Mouse (Mus musculus) stomach, embryonic 15.5 days (tissue): ENCODE results near the gene Sgce. TPM values are rescaled to one million over a fixed set of nuclear protein-coding genes. Genes with fewer than 3 reads are reported as not detected.

Source experiments
- ATAC-seq: fragments of 200-750 bp; cut with Nextera tagmentation; 2 replicates; pipeline ENCODE4 v1.8.0; 2017; ENCODE audit warnings: low read depth, moderate number of reproducible peaks, moderate TSS enrichment; ENCODE audit not compliant: insufficient read depth, low FRiP score
- H3K27ac ChIP-seq: fragments of 300-500 bp; sonication (generic); 2 replicates; pipeline ENCODE4 v1.5.1; 2015; ENCODE audit warnings: mild to moderate bottlenecking, inconsistent platforms
- H3K27me3 ChIP-seq: fragments of 300-500 bp; sonication (generic); replicated peaks from 2 replicates; pipeline ENCODE4 v1.6.1; 2015; ENCODE audit warnings: inconsistent platforms
- H3K36me3 ChIP-seq: fragments of 300-500 bp; sonication (generic); 2 replicates; pipeline ENCODE4 v1.6.1; 2015; ENCODE audit warnings: inconsistent platforms
- H3K4me1 ChIP-seq: fragments of 300-500 bp; sonication (generic); 2 replicates; pipeline ENCODE4 v1.6.1; 2015; ENCODE audit warnings: inconsistent platforms
- H3K4me2 ChIP-seq: fragments of 300-500 bp; sonication (generic); 2 replicates; pipeline ENCODE4 v1.6.1; 2015; ENCODE audit warnings: mild to moderate bottlenecking, inconsistent platforms
- H3K4me3 ChIP-seq: fragments of 300-500 bp; sonication (generic); replicated peaks from 2 replicates; pipeline ENCODE4 v1.5.1; 2015; ENCODE audit warnings: inconsistent platforms
- H3K9ac ChIP-seq: fragments of 300-500 bp; sonication (generic); 2 replicates; pipeline ENCODE4 v1.6.1; 2015; ENCODE audit warnings: inconsistent platforms
- H3K9me3 ChIP-seq: fragments of 300-500 bp; sonication (generic); 2 replicates; pipeline ENCODE4 v1.6.1; 2016; ENCODE audit warnings: inconsistent platforms
- WGBS: fragments of 180-500 bp; shearing (Covaris S2); methylation state at CpG from one replicate; pipeline ENCODE4 v1.1.7; 2015; 5-methylcytosine and 5-hydroxymethylcytosine counted together
- polyA plus RNA-seq: library from polyadenylated mRNA; unstranded; fragments of >200 nt; fragmentation: Nextera tagmentation; extraction: Ambion mirVana; gene quantifications from 2 replicates; pipeline ENCODE4 v1.2.1, GENCODE M21; 2015

Gene Sgce
- polyA plus RNA-seq, 1 experiment from 2014 or later: 72.1 TPM

GRCm38 (mm10) chr6:4740511-4740910, 6.5 kb downstream of the Sgce start:
- Histone ChIP-seq H3K9me3 (no peaks in the 10 kb centered on the region), H3K9ac (no peak overlapping the region), H3K4me3 (no peak overlapping the region), H3K27ac (no peak overlapping the region), H3K4me2 (no peak overlapping the region), H3K4me1 (0 out of 2 replicates have a peak, but pooled peaks cover 7% of the 10 kb centered on the region), H3K36me3 (no peaks in the 10 kb centered on the region), H3K27me3 (no peaks in the 10 kb centered on the region)
- WGBS: 22% methylated on average over 6 of the region's 6 CpGs
- ATAC-seq: no peak

- no peaks in the 10 kb centered on the region for H3K27me3 ChIP-seq
- 0 out of 2 replicates have a peak, but pooled peaks cover 7% of the 10 kb centered on the region for H3K4me1 ChIP-seq
- H3K27ac ChIP-seq: no peak overlapping the region
- H3K4me2 ChIP-seq: no peak overlapping the region
- no peak overlapping the region for H3K4me3 ChIP-seq
- H3K9me3 ChIP-seq: no peaks in the 10 kb centered on the region
- 39% methylated on average over 13 of the region's 13 CpGs for WGBS
- ATAC-seq: no peak
- H3K9ac ChIP-seq: no peak overlapping the region
- H3K36me3 ChIP-seq: no peaks in the 10 kb centered on the region
These were observed 7.3 kb downstream of the Sgce start for GRCm38 (mm10) chr6:4739522-4740355.

GRCm38 (mm10) chr6:4738717-4739116, 8.3 kb downstream of the Sgce start:
- no peak for ATAC-seq
- no peaks in the 10 kb centered on the region for H3K36me3 ChIP-seq
- no peaks in the 10 kb centered on the region for H3K27me3 ChIP-seq
- no peak overlapping the region for H3K4me2 ChIP-seq
- 0 out of 2 replicates have a peak, but pooled peaks cover 7% of the 10 kb centered on the region for H3K4me1 ChIP-seq
- no peak overlapping the region for H3K27ac ChIP-seq
- WGBS: 55% methylated on average over 2 of the region's 2 CpGs
- no peak overlapping the region for H3K4me3 ChIP-seq
- no peaks in the 10 kb centered on the region for H3K9me3 ChIP-seq
- H3K9ac ChIP-seq: no peak overlapping the region

- Histone ChIP-seq H3K27me3 (no peaks in the 10 kb centered on the region), H3K4me2 (no peak overlapping the region), H3K9ac (no peak overlapping the region), H3K4me3 (no peak overlapping the region), H3K9me3 (no peaks in the 10 kb centered on the region), H3K4me1 (0 out of 2 replicates have a peak, but pooled peaks cover 7% of the 10 kb centered on the region), H3K27ac (no peak overlapping the region), H3K36me3 (no peaks in the 10 kb centered on the region)
- no peak for ATAC-seq
- WGBS: 59% methylated on average over 11 of the region's 11 CpGs
These were observed 8.9 kb downstream of the Sgce start for GRCm38 (mm10) chr6:4738034-4738629.

- Histone ChIP-seq H3K27me3 (no peaks in the 10 kb centered on the region), H3K9ac (no peak overlapping the region), H3K4me2 (no peak overlapping the region), H3K4me3 (no peak overlapping the region), H3K9me3 (no peaks in the 10 kb centered on the region), H3K27ac (no peak overlapping the region), H3K36me3 (no peaks in the 10 kb centered on the region), H3K4me1 (0 out of 2 replicates have a peak, but pooled peaks cover 11% of the 10 kb centered on the region)
- no peak for ATAC-seq
- WGBS: 83% methylated on average over 9 of the region's 9 CpGs
These were observed 10.6 kb downstream of the Sgce start for GRCm38 (mm10) chr6:4736372-4736771.

- WGBS: 62% methylated on average over 8 of the region's 8 CpGs
- no peak; the same call in 1 of the 2 replicates for ATAC-seq
These were observed 13.8 kb downstream of the Sgce start for GRCm38 (mm10) chr6:4733208-4733607.

GRCm38 (mm10) chr6:4731675-4732074, 15.3 kb downstream of the Sgce start:
- no peak overlapping the region for H3K27ac ChIP-seq
- H3K4me3 ChIP-seq: no peak overlapping the region
- H3K36me3 ChIP-seq: no peaks in the 10 kb centered on the region
- H3K27me3 ChIP-seq: no peaks in the 10 kb centered on the region
- no peak overlapping the region for H3K9ac ChIP-seq
- 0 out of 2 replicates have a peak, but pooled peaks cover 5% of the 10 kb centered on the region for H3K4me1 ChIP-seq
- H3K9me3 ChIP-seq: no peaks in the 10 kb centered on the region
- no peak overlapping the region for H3K4me2 ChIP-seq
- ATAC-seq: no peak
- 66% methylated on average over 8 of the region's 8 CpGs for WGBS

More at GRCm38 (mm10) chr6:4733208-4733607, 13.8 kb downstream of the Sgce start:
- no peak overlapping the region for H3K9ac ChIP-seq
- H3K4me1 ChIP-seq: 0 out of 2 replicates have a peak, but pooled peaks cover 5% of the 10 kb centered on the region
- no peak overlapping the region for H3K27ac ChIP-seq
- no peaks in the 10 kb centered on the region for H3K36me3 ChIP-seq
- H3K27me3 ChIP-seq: no peaks in the 10 kb centered on the region
- H3K4me2 ChIP-seq: no peak overlapping the region
- no peaks in the 10 kb centered on the region for H3K9me3 ChIP-seq
- no peak overlapping the region for H3K4me3 ChIP-seq

- no peak for ATAC-seq
- H3K27ac ChIP-seq: no peak overlapping the region
- H3K4me3 ChIP-seq: no peak overlapping the region
- H3K9me3 ChIP-seq: no peaks in the 10 kb centered on the region
- H3K4me2 ChIP-seq: no peak overlapping the region
- no peaks in the 10 kb centered on the region for H3K27me3 ChIP-seq
- 0 out of 2 replicates have a peak, but pooled peaks cover 5% of the 10 kb centered on the region for H3K4me1 ChIP-seq
- H3K9ac ChIP-seq: no peak overlapping the region
- WGBS: 89% methylated on average over 2 of the region's 2 CpGs
- no peaks in the 10 kb centered on the region for H3K36me3 ChIP-seq
These were observed 18.7 kb downstream of the Sgce start for GRCm38 (mm10) chr6:4728305-4728704.

GRCm38 (mm10) chr6:4723998-4724757, 22.8 kb downstream of the Sgce start:
- ATAC-seq: no peak
- H3K9me3 ChIP-seq: no peaks in the 10 kb centered on the region
- 73% methylated on average over 15 of the region's 15 CpGs for WGBS

GRCm38 (mm10) chr6:4722739-4723138, 24.3 kb downstream of the Sgce start:
- no peaks in the 10 kb centered on the region for H3K4me1 ChIP-seq
- WGBS: 77% methylated on average over 13 of the region's 13 CpGs
- H3K4me3 ChIP-seq: no peak overlapping the region
- no peak overlapping the region for H3K9ac ChIP-seq
- no peak overlapping the region for H3K4me2 ChIP-seq
- no peaks in the 10 kb centered on the region for H3K36me3 ChIP-seq
- H3K9me3 ChIP-seq: no peaks in the 10 kb centered on the region
- no peak overlapping the region for H3K27ac ChIP-seq
- no peak for ATAC-seq
- no peaks in the 10 kb centered on the region for H3K27me3 ChIP-seq

More at GRCm38 (mm10) chr6:4723998-4724757, 22.8 kb downstream of the Sgce start:
- no peak overlapping the region for H3K27ac ChIP-seq
- no peak overlapping the region for H3K4me3 ChIP-seq
- H3K9ac ChIP-seq: no peak overlapping the region
- no peaks in the 10 kb centered on the region for H3K4me1 ChIP-seq
- no peaks in the 10 kb centered on the region for H3K36me3 ChIP-seq
- no peak overlapping the region for H3K4me2 ChIP-seq
- H3K27me3 ChIP-seq: no peaks in the 10 kb centered on the region

- no peak overlapping the region for H3K4me3 ChIP-seq
- H3K36me3 ChIP-seq: no peaks in the 10 kb centered on the region
- no peak overlapping the region for H3K9ac ChIP-seq
- 69% methylated on average over 6 of the region's 6 CpGs for WGBS
- ATAC-seq: no peak
- no peaks in the 10 kb centered on the region for H3K4me1 ChIP-seq
- H3K4me2 ChIP-seq: no peak overlapping the region
- H3K27ac ChIP-seq: no peak overlapping the region
- no peaks in the 10 kb centered on the region for H3K9me3 ChIP-seq
- H3K27me3 ChIP-seq: no peaks in the 10 kb centered on the region
These were observed 24.9 kb downstream of the Sgce start for GRCm38 (mm10) chr6:4722142-4722541.
